Mouse (Mus musculus) T-cell, adult 2 months (primary cell): ENCODE results near the gene Plac9a.
"Not testable (repeated sequence)": the region's sequence is repeated elsewhere in the genome, so short reads cannot be mapped to it uniquely, and the experiment has no call there.

ENCODE experiments used
- DNase-seq: peaks from one replicate; pipeline ENCODE4 v3.0.0; 2022; ENCODE audit warnings: low spot score

Plac9a gene

DNA sequence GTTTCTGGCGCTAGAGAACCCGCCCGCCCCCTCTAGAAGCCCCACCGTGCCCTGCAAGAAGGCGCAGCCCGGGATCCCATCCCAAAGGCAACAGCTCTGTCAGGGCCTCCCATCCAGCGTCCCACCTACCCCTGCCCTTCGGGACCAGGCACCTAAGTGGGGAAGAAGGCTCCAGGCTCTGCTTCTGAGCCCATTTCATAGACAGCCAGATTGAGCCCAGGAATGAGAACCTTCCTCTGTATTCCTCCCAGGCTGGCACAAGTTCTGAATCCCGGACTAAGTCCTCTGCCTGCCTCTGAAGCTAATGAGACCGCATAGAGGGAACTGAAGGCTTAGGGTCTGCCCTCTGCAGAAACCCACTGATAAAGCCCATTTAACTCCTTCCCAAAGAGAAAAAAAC, at the start of gene Plac9a:
Gene Plac9a (minus strand): TSS at position 101 of the 400 bp plus-strand sequence.
- DNase-seq, result not testable (repeated sequence)

DNA sequence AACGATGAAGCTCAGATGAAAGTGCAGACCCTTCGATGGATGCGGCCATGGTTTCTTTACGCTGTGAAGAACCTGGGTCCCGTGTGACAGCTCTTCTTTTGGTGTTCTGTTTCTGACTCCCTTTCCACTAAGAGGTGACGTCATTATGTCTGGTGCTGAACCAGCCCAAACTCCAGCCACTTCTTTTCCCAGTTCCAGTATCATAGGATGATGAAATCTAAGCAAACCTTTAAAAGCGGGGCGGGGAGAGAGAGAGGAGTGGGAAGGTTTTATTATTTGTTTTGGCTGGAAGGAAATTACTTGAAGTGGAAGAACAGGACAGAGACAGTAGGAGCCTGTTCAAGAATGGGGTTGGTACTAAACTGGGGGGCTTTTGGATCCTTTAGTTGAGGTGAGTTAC, 35.1 kb upstream of the Plac9a start, which contains the start of gene Cphx1:
Gene Cphx1 (plus strand): TSS at position 301 of the 400 bp plus-strand sequence.
- DNase-seq, result not testable (repeated sequence)

DNA sequence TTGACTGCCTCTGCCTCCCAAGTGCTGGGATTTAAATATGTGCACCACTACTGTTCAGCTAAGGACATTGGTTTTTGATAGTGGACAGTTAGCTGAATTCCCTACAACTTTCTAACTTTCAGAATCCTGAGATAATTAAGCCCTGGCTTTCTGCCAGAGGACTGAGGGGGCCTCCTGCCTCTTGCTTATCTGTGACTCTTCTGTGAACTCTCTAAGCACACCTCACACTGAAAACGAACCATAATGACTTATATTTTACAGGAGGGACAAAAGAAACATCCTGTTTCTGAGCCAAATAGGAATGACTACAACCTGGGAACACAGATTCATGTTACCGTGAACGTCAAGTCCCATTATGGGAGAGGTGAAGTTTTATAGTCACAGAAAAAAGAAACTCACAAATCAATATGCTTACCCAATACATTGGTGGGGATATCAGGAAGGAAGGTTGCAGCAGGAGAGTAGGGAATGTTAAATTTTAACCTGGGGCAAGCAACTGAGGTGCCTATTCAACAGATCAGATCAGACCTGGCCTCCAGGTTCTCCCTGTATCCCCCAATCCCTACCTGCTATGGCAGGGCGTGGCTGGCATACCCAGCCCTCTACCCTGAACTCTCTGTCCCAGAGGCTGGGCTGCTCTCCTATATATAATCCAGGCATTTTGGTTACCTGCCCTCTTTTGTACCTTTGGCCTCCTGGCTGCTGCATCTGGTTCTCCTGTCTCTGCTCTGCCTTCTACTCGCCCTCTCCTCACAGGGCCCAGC, 34.1 kb upstream of the Plac9a start:
- DNase-seq, result not testable (repeated sequence)

DNA sequence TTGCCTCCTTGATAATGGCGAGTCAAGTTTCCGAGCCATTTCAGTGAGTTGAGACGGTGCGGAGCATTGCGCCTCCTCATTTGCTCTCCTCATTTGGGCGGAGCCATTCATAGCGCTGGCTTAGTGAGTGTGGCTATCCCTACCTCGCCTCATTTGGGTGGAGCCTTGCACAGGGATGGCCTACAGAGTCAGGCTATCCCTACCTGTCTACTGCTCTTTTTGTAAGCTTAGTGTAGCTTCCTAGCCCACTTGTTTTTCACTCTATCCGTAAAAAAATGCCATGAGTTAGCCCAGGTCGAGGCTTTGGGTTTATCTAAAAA, 24.6 kb upstream of the Plac9a start, which contains the start of gene Tmem254a:
Gene Tmem254a (minus strand): TSS at position 111 of the 320 bp plus-strand sequence.
- DNase-seq, result not testable (repeated sequence)

DNA sequence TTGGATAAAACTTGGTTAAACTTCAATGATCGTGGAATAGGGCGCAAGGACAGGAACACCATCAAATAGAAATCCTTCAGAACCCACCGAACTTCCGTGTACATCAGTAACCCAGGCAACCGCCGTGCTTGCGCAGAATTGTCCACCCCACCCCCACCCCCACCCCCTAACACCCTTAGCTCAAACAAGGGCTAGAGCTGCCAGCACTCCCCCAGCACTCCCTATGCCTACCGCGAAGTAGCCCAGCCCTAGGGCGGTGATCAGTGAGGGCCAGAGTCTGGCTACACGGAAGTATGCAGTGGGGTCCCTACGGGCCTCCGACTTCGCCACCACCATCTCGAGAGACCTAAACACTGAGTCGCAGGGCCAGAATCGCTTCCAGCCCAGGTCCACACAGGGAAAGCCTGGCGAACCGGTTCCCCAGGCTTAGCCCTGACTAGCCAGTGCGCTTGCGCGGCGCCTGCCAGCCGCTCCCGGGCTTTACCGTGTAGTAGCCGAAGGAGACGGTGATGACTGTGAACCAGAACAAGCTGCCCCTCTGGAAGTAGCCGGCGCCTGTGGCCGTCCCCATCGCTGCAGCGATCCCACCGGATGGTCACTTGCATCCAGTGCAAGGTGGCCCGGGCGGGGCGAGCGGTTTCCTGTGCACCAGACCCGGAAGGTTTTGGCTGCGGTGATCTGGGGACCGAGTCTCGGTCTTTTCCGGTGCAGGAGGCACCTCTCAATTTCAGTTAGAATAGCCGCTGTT, 24.1 kb upstream of the Plac9a start:
- DNase-seq, result not testable (repeated sequence)

DNA sequence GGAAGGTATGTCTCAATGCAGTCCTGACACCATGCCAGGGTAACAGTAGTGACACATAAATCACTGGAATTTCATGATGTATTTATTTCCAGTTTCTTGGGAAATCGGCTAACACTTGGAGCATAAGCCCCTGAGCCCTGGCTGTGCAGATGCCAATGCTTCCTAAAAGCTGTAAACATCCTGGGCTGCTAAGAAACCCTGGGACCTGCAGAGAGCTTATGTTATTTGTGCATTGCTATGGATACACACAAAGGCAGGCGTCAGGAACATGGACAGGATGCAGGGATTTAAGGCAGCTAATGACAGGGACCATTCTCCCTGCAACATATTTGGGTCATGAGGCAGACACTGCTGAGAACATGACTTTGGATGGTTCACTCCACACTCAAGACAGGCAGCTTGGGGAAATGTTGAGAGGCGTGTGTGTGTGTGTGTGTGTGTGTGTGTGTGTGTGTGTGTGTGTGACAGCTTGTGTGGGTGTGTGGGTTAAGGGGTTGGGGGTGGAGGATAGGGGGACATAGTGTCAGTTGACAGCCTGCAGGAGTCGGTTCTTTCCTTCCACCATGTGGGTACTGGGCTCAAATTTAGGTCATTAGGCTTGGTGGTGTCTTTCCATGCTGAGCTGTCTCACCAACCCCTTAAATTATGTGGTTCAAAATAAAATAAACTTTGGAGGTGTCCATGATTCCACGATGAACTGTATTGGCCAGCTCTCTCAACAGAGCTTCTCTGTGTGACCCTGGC, 15.7 kb upstream of the Plac9a start:
- DNase-seq, result not testable (repeated sequence)

DNA sequence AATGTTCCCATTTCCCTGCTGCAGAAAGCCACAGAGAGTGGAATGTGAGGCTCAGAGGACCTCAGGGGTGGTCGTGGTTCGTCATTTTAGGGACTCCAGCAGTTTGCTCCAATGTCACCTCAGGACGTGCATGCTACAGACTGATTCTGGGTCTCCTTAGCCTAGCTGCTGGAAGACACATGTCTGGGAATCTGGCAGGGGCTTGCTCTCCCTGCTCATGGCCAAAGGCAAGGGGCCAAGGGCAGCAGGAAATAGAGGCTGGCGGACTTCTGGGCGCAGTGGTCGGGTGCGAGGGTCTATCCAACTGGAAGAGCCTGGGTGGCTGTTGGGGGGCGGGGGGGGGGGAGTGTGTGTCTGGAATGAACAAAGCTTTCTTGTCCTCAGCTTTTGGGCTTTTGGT, 6.1 kb upstream of the Plac9a start:
- not testable (repeated sequence) for DNase-seq

DNA sequence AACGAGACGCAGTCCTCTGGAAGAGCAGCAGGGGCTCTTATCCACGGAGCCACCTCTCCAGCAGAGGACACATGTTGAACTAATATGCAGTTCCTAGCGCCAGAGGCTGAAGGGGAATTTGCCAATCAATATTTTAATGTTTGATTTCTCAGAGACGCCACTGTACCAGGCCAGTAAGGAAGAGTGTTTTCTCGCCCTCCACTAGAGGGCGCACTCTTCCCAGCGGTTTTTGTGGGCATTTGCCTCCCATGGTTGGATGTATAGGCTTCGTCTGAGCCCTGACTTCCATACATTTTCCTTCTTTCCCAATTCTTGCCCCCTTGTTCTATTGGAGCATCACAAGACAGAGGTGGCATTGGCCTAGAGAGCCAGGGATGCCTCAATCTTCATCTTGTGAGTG, 4.4 kb upstream of the Plac9a start:
- not testable (repeated sequence) for DNase-seq

DNA sequence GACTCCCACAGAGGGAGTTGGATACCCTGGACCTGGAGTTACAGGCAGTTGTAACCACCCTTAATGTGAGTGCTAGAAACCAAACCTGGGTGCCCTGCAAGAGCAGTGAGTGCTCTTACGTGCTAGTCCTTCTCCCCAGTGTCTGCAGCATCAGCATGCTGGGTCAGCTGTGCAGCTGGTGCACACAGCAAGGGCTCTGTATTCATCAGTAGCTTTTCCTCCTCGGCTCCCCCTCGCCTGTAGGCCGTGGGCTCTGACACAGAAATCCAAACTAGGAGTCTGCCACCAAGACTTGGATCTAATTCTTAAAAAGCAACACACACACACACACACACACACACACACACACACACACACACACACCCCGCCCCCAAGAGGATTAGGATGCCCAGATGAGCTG, 2.3 kb upstream of the Plac9a start:
- DNase-seq, result not testable (repeated sequence)

DNA sequence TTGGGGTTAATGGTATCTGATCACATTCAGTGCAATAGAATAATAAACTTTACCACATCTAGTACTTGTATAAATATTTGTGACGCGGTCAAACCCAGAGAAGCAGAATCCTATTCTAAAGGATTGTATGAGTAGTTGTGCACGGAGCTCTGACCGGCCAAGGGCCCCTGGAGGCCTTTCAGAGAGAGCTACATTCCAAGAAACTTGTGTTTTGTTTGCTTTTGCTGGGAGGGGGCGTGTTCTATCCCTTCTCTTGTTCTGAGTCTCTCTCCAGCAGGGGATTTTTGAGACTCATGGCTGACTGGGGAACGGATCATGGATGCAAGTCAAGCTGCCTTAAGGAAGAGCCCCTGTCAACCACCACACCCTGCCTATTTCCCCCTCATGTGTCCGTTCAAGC, 7.2 kb downstream of the Plac9a start:
- not testable (repeated sequence) for DNase-seq

DNA sequence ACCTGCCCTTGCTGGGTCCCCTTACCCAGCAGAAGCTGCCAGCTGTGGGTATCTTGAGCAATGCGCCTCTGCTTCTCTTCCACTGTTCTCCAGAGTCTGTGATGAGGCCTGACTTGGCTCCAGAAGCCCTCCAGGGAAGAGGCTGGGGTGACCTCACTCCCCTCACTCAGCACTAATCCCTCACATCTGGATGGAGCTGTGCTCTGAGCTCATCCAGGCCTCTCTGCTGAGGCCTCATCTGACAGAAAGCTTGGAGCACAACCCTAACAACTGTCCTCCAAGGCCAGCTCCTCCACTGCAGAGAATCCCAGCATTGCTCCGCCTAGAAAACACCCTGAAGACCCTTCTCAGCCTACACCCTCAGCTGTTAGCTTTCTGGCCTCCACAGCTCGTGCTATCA, 8.3 kb downstream of the Plac9a start:
- not testable (repeated sequence) for DNase-seq

DNA sequence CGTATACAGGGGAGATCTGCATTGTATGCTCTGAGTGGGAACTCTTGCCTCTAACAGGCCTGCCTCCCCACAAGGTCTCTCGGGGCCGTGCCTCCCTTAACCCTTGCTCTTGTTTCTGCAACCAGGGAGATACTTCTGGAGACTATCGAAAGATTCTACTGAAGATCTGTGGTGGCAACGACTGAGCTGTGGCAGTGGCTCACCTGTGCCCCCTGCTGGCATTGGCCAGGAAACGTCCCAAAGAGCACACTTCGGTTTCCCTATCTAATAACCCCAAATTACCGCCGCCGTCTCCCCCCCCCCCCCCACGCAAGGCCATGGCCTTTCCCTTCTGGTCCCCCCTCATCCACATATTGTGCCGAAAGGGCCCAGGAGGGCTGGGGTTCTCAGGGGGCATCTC, 17.0 kb downstream of the Plac9a start:
- DNase-seq, result not testable (repeated sequence)

DNA sequence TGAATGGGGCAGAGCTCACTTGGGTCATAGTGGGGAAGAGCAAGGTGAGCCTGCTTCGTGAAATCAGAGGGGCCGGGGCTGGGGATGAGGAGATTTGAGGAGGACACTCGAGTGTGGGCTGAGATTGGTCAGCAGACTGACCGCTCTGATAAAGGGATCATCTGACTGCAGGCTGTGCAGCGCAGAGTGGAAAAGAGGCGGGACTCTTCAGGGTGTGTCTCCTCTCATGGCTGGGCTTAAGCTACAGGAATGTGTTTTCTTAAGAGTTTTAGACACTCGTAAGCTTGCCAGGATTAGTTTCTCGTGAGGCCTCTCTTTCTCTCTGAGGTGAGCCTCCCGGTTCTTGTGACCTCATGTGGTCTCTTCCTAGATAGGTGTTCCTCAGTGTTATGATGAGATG, 21.1 kb downstream of the Plac9a start:
- DNase-seq, result not testable (repeated sequence)

DNA sequence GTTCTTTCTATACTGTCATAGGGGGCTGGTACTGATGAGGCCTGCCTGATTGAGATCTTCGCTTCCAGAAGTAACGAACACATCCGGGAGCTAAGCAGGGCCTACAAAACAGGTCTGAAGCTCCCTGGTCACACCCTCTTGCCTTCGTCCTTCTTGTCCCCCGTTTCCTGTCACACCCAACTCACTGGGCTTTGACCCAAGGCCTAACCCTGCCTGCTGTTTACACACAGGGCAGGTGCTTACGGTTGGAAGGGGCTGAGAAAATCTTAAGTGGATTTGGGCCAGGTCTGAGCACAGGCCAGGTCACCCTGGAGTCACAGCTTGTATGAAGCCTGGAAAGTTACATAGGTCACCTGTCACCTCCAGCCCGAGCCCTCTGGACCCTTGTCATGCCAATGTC, 26.3 kb downstream of the Plac9a start:
- not testable (repeated sequence) for DNase-seq

DNA sequence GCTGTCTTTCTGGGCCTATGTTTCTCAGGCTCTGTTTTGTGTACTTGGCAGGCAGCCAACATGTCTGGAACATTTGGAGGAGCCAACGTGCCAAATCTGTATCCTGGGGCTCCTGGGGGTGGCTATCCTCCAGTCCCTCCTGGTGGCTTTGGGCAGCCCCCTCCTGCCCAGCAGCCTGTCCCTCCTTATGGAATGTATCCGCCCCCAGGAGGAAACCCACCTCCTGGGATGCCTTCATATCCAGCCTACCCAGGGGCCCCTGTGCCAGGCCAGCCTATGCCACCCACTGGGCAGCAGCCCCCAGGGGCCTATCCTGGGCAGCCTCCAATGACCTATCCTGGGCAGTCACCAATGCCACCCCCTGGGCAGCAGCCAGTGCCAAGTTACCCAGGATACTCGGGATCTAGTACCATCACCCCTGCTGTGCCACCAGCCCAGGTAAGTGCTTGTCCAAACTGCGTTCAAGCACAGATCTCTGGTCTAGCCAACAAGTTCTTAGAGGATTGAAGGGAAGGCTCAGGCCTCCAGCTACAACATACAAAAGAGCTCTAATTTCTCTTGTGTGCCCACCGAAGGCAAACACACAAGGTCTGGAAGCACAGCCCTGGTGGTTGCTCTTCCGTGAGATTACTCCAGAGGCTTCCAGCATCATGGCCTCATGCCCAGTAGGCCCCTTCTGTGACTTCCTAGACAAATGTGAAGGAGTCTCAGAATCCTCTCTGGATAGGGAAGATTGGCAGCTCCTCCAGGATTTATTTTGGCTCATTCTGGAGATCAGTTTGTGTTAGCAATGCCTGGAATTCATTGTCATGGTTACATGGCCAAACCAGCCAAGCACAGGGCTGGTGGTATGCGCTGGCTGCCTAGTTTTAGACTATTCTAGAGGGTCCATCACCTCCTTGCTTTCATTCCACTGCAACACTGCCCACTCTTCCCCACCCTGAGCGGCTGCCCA, 30.2 kb downstream of the Plac9a start:
- DNase-seq, result no peak

DNA sequence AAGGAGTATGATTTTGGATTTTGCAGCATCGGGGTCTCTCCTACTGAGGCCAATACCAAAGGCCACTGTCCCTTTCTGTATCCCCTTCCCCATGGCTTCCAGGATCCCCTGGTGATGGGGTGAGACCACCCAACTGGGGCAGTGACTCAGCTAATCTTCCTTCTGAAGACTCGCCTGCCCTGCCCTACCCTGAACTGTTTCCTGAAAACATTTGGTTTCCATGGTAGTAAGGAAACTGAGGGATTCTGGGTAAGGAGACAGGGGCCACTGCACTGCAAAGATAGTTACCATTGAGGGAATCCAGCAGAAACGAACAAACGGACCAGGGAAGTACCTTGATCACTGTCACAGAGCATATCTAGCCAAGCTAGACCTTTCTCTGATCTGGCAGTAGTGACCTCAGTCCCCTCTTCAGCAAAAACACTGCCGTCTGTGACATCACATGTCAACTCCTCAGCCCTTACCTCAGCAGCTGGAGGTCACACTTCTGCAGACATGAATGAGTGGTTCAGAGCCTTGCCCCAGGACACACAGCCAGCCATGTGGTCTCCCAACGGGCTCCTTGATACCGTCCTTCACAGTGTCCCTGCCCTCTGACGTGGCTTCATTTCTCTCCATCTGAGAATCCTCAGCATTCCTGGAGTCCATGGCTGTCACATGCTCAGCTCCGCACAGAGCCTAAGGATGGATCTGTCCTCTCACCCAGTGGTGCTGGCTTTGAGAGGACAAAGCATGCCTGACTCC, 33.6 kb downstream of the Plac9a start:
- DNase-seq, result no peak

DNA sequence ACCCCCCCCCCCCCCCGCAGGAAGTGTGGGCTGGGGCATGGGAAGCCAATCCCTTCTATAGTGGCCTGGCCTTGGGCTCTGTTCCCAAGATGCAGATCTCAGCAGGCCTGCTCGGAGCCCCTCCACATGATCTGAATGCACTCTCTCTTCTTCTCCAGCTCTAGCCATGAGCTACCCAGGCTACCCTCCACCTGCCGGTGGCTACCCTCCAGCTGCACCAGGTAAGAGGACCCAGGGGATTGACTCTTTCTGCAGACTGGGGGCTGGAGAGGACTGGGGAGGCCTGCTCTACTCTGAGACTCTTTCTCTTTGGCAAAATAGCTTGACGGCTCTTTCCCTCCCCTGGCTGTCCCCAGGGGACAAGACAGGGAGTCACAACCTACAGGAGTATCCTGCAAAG, 34.2 kb downstream of the Plac9a start:
- no peak for DNase-seq

DNA sequence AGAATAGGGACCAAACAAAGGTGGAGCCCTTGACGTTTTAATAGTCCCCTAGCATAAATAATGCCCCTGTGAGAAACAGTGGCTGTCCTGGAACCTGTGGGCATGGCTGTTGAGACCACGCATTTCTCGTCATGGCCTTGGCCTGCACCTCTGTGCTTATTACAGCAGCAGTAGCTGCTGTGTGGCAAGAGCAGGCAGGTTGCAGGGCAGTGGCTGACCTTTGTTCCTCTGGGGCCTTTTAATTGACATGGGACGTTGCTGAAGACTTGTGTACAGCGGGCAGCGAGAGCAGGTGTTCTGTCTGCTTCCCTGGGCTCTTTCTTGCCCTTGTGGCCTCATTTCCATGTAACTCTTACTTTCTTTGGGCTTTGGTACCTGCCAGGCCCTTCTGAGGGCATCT, 35.1 kb downstream of the Plac9a start:
- DNase-seq, result no peak

DNA sequence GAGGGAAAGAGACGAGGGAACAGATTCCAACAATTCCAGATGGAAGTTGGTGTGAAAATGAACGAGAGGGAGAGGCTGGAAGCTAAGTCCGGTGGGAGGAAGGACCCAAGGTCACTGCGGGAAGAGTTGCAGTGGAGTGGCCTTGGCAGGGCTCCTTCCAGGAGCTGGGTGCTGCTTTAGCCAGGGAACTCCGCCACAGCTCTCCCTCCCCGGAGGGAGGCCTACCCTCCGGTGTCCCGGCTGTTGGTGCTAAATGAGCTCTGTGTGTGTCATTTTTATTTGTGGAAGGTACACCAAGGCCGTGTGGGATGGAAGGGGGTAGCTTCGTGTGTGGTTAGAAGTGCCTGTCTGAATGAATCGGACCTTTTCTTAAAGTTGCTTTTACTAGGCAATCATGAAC, 36.1 kb downstream of the Plac9a start:
- no peak for DNase-seq

DNA sequence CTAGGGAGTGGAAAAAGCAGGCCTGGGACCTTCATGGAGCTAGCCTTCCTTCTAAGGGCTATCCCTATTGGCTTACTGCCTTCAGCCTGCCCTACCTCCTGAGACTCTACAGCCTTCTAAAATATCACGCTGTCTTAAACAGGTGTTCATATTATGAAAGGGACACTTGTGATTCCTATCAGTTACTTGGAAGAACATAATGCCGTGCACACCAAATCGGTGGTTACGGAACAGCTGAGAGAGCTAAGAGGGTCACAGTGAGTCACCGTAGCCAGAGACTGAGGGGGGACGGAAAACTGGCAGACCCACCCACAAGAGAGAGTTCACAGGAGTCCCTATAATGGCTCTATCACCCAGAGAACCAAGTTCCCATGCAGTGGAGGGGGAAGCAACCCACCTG, 36.5 kb downstream of the Plac9a start:
- no peak for DNase-seq

DNA sequence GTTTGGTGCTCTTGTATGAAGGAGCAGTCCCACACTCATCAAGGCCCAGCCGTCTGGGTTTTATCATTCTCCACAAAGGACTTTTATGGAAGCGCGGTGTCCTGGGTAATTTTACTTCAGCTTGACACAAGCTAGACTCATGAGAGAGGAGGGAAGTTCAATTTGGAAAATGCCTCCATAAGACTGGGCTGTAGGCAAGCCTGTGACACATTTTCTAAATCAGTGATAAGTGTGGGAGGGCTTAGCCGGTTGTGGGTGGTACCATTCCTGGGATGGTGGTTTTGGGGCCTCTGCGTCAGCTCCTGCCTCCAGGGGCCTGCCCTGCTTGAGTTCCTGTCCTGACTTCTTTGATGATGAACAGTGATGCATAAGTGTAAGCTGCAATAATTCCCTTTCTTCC, 37.6 kb downstream of the Plac9a start:
- DNase-seq, result no peak
